21 mouse cellular contexts compared by ENCODE assay signal in the genomic region with DNA sequence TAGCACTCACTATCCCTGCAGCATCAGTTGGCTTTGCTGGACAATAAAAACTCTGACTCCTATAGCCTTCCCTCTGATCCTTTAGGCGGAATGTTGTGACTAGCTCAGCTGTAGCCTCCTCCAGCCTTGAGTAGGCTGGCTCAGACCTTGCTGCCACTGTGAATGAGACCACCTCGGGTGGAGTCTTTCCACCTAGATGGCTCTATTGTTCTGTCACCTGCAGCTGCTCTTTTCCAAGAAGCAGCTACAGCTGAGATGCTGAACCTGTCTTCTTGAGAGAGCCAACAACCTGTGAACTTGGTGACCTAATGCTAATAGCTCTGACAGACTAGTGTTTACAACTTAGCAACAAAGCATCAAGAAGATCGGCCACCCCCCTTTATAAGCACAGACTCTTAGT. TPM values are rescaled to one million over a fixed set of nuclear protein-coding genes. Genes with fewer than 3 reads are reported as not detected.
A peak's percentile ranks its signal among the peaks of the same experiment; 100 is the strongest.
DNase-seq lines count a peak whose midpoint lies in the region; TF ChIP-seq lines count a peak whose summit lies in the region.
"Not testable (repeated sequence)": the region's sequence is repeated elsewhere in the genome, so short reads cannot be mapped to it uniquely, and the experiment has no call there.
"Had no signal": no experiment of that assay in that cellular context is flagged by ENCODE, and none has a peak within 500 bp of the region (broad histone marks: within the 10 kb centered on the region; RNA-seq: fewer than 3 reads in every experiment).

No protein-coding gene starts in this region.

- H3K9ac ChIP-seq in ES-Bruce4 (ENCODE audit: low read depth, poor library complexity, severe bottlenecking); ES-E14 (ENCODE audit: insufficient read depth, low read depth, low read length, poor library complexity, severe bottlenecking): not testable (repeated sequence)

- not testable (repeated sequence) for H3K4me3 ChIP-seq in ES-Bruce4 (ENCODE audit: low read depth, low read length); ES-E14 (ENCODE audit: insufficient read depth in 1 of 2, low read depth in 1 of 2, low read length in 2 of 2, poor library complexity in 1 of 2, severe bottlenecking in 1 of 2)

- peak; percentile 70 for TF ChIP-seq EP300 in ES-Bruce4 (IDR thresholded peaks at IDR 0.05; ENCODE audit: insufficient read depth, low read depth, low read length)

- H3K36me3 ChIP-seq in ES-Bruce4 (ENCODE audit: control insufficient read depth, insufficient read depth, low read length, poor library complexity, severe bottlenecking); ES-E14 (ENCODE audit: control insufficient read depth, insufficient read depth, low read length, poor library complexity, severe bottlenecking): not testable (repeated sequence)

- not testable (repeated sequence) for H3K9me3 ChIP-seq in ES-Bruce4 (replicated peaks; ENCODE audit: control insufficient read depth, insufficient read depth, low read length, poor library complexity, severe bottlenecking); ES-E14 (ENCODE audit: control insufficient read depth, insufficient read depth, low read depth, low read length)

- H3K4me1 ChIP-seq in ES-Bruce4 (ENCODE audit: control insufficient read depth, insufficient read depth, low read length); ES-E14 (ENCODE audit: control insufficient read depth in 2 of 2, insufficient read depth in 2 of 2, low read length in 2 of 2, poor library complexity in 1 of 2): not testable (repeated sequence)

- not testable (repeated sequence) for H3K27ac ChIP-seq in ES-Bruce4 (ENCODE audit: insufficient read depth, low read length)
- peak overlapping the region; percentile 71; the same call in 1 of the 2 replicates for H3K27ac ChIP-seq in ES-E14 (ENCODE audit: insufficient read depth, low read depth, low read length, poor library complexity, severe bottlenecking)

- TF ChIP-seq POLR2A in ES-Bruce4 (IDR thresholded peaks at IDR 0.05; ENCODE audit: insufficient read depth, low read length) = not testable (repeated sequence)

- not testable (repeated sequence) for TF ChIP-seq CTCF in ES-Bruce4 (IDR thresholded peaks at IDR 0.05; ENCODE audit: low read depth, low read length)

- in situ Hi-C loops in ES-E14 (cut with MboI; ENCODE audit: low sequenced_read_pairs in 2 of 2, unreplicated experiment in 2 of 2) = not testable (repeated sequence)

- H3K27me3 ChIP-seq in ES-Bruce4 (ENCODE audit: control insufficient read depth, insufficient read depth, low read length, poor library complexity, severe bottlenecking) = not testable (repeated sequence)

- DNase-seq in ES-CJ7 (ENCODE audit: low read depth, low spot score) (peak; percentile 87), ES-E14 (ENCODE audit: low read depth, low spot score) (peak; percentile 38), R1 (ENCODE audit: low read depth, low spot score) (peak; percentile 71), ZHBTc4 (ENCODE audit: low read depth, low spot score) (peak; percentile 86)
- peak; percentile 44 for DNase-seq in heart, adult 11 months

RNA-seq across cellular contexts. Expression of gene Aurkc, which starts 3.8 kb away (rescaled TPM):
- polyA plus RNA-seq in ES-Bruce4 (2011; ENCODE audit: insufficient read depth, insufficient read length, low read depth, missing spikeins) = 1.6 TPM in 1 of 2 replicates, not detected in the other
- total RNA-seq in ES-E14 (2012; rRNA removed) = 8.4 and 9.8 TPM in 2 replicates
- total RNA-seq: adrenal gland, adult 18-20 months; adrenal gland, adult 2 months; adrenal gland, adult 8-10 months; adrenal gland, postnatal 10 days; adrenal gland, postnatal 14 days; adrenal gland, postnatal 25 days; adrenal gland, postnatal 36 days; adrenal gland, postnatal 4 days; G1E; MEL had no signal
- polyA plus RNA-seq: activated CD4-positive, CD25-positive, alpha-beta regulatory T cell, adult 4 months; adrenal gland, adult 2 months; C2C12; CD4-positive, CD25-positive, alpha-beta regulatory T cell, adult 4 months; cerebellum, adult 2 months; G1E; Patski had no signal
